Mouse (Mus musculus): Measurements from ENCODE around the gene Casp7.
A peak's percentile ranks its signal among the peaks of the same experiment; 100 is the strongest.
"Not testable (repeated sequence)": the region's sequence is repeated elsewhere in the genome, so short reads cannot be mapped to it uniquely, and the experiment has no call there.

Casp7 gene

GRCm38 (mm10) chr19:56385546-56385945 is 11.4 kb upstream of the Casp7 start:
- DNase-seq (ENCODE audit: low spot score), result no peak

GRCm38 (mm10) chr19:56386095-56386494 is 10.8 kb upstream of the Casp7 start:
- DNase-seq (ENCODE audit: low spot score), result no peak

- DNase-seq (ENCODE audit: low spot score), result no peak
These were observed 9.1 kb upstream of the Casp7 start for GRCm38 (mm10) chr19:56387726-56388302.

GRCm38 (mm10) chr19:56389176-56389575 is 7.8 kb upstream of the Casp7 start:
- DNase-seq (ENCODE audit: low spot score), result no peak

- no peak for DNase-seq (ENCODE audit: low spot score)
These were observed 7.0 kb upstream of the Casp7 start, which contains the start of gene Nrap for GRCm38 (mm10) chr19:56389879-56390278. Gene Nrap, minus strand, starts transcription at chr19:56390037.

GRCm38 (mm10) chr19:56391307-56392046 is 5.5 kb upstream of the Casp7 start:
- DNase-seq (ENCODE audit: low spot score), result no peak

GRCm38 (mm10) chr19:56393311-56393866 is 3.5 kb upstream of the Casp7 start:
- no peak for DNase-seq (ENCODE audit: low spot score)

GRCm38 (mm10) chr19:56395183-56395935 is 1.6 kb upstream of the Casp7 start:
- DNase-seq (ENCODE audit: low spot score), result no peak

GRCm38 (mm10) chr19:56396227-56396626 is 702 bp upstream of the Casp7 start:
- DNase-seq (ENCODE audit: low spot score), result no peak

GRCm38 (mm10) chr19:56397663-56398527 is 966 bp downstream of the Casp7 start:
- no peak for DNase-seq (ENCODE audit: low spot score)

- DNase-seq (ENCODE audit: low spot score), result no peak
These were observed 1.5 kb downstream of the Casp7 start for GRCm38 (mm10) chr19:56398528-56398795.

GRCm38 (mm10) chr19:56400200-56400599 is 3.3 kb downstream of the Casp7 start:
- peak; percentile 69 for DNase-seq (ENCODE audit: low spot score)

- no peak for DNase-seq (ENCODE audit: low spot score)
These were observed 4.9 kb downstream of the Casp7 start for GRCm38 (mm10) chr19:56401864-56402263.

GRCm38 (mm10) chr19:56405824-56406223 is 8.9 kb downstream of the Casp7 start:
- DNase-seq (ENCODE audit: low spot score), result no peak

GRCm38 (mm10) chr19:56406581-56406980 is 9.7 kb downstream of the Casp7 start:
- no peak for DNase-seq (ENCODE audit: low spot score)

GRCm38 (mm10) chr19:56409884-56410283 is 13.0 kb downstream of the Casp7 start:
- DNase-seq (ENCODE audit: low spot score), result not testable (repeated sequence)

GRCm38 (mm10) chr19:56418404-56418803 is 21.5 kb downstream of the Casp7 start:
- DNase-seq (ENCODE audit: low spot score), result no peak

- no peak for DNase-seq (ENCODE audit: low spot score)
These were observed 22.5 kb downstream of the Casp7 start for GRCm38 (mm10) chr19:56419452-56419851.

- no peak for DNase-seq (ENCODE audit: low spot score)
These were observed 23.4 kb downstream of the Casp7 start for GRCm38 (mm10) chr19:56420345-56420744.

GRCm38 (mm10) chr19:56422476-56423338 is 25.8 kb downstream of the Casp7 start:
- peak; percentile 89 for DNase-seq (ENCODE audit: low spot score)

- DNase-seq (ENCODE audit: low spot score), result no peak
These were observed 26.4 kb downstream of the Casp7 start for GRCm38 (mm10) chr19:56423370-56423769.

All from urinary bladder, postnatal 25 days (tissue).